In genomic region chr3:51341268-51342081, GRCm38 (mm10) we compare ENCODE assay signal across 8 mouse cellular contexts. TPM values are rescaled to one million over a fixed set of nuclear protein-coding genes. Genes with fewer than 3 reads are reported as not detected.
A peak's percentile ranks its signal among the peaks of the same experiment; 100 is the strongest.
DNase-seq lines count a peak whose midpoint lies in the region; ATAC-seq and TF ChIP-seq lines count a peak whose summit lies in the region.

No protein-coding gene starts in this region.

- peak overlapping the region; percentile 97 for H3K27ac ChIP-seq in MEL (ENCODE audit: control insufficient read depth, low read depth, low read length)
- H3K27ac ChIP-seq in cerebellum, adult 2 months (ENCODE audit: insufficient read depth, low read length): peak overlapping the region; percentile 74
- peak overlapping the region; percentile 99 for H3K27ac ChIP-seq in lung, postnatal 0 days (ENCODE audit: low read length)

- H3K4me1 ChIP-seq in MEL (ENCODE audit: control insufficient read depth in 1 of 2, insufficient read depth in 2 of 2, low read length in 2 of 2): peaks cover 8 to 14% of the 10 kb centered on the region in 2 experiments
- no peaks in the 10 kb centered on the region; the same call in 1 of the 2 replicates for H3K4me1 ChIP-seq in cerebellum, adult 2 months (ENCODE audit: control insufficient read depth, insufficient read depth, low read length)
- no peaks in the 10 kb centered on the region for H3K4me1 ChIP-seq in lung, postnatal 0 days (ENCODE audit: insufficient read depth, low read depth, low read length)

- H3K27me3 ChIP-seq in MEL (ENCODE audit: control insufficient read depth in 1 of 2, insufficient read depth in 2 of 2, low read length in 2 of 2): no peaks in the 10 kb centered on the region
- no peaks in the 10 kb centered on the region for H3K27me3 ChIP-seq in cerebellum, adult 2 months (ENCODE audit: control insufficient read depth, insufficient read depth, low read length)
- H3K27me3 ChIP-seq in lung, postnatal 0 days (replicated peaks; ENCODE audit: insufficient read depth, low read length): no peaks in the 10 kb centered on the region

- peak overlapping the region; percentile 95 for H3K9ac ChIP-seq in MEL (ENCODE audit: control insufficient read depth, low read depth, low read length, poor library complexity, severe bottlenecking)
- H3K9ac ChIP-seq in lung, postnatal 0 days (replicated peaks; ENCODE audit: low read depth): peak overlapping the region; percentile 88

- no peak for TF ChIP-seq CTCF in MEL (IDR thresholded peaks at IDR 0.05 in 2 of 3, conservative IDR thresholded peaks at IDR 0.05 in 1 of 3; ENCODE audit: control insufficient read depth in 1 of 3, insufficient read depth in 1 of 3, low read depth in 2 of 3, low read length in 3 of 3, poor library complexity in 1 of 3, severe bottlenecking in 1 of 3)
- TF ChIP-seq CTCF in cerebellum, adult 2 months (IDR thresholded peaks at IDR 0.05; ENCODE audit: borderline replicate concordance, insufficient read depth, low read depth, low read length): no peak
- no peak for TF ChIP-seq CTCF in lung, postnatal 0 days (IDR thresholded peaks at IDR 0.05)

- WGBS in cerebellum, adult 2 months: 1% methylated on average over 82 of the region's 86 CpGs
- WGBS in lung, postnatal 0 days: under 1% methylated on average over 62 of the region's 86 CpGs

- H3K9me3 ChIP-seq in MEL (replicated peaks; ENCODE audit: insufficient read depth, low read length): no peaks in the 10 kb centered on the region
- no peaks in the 10 kb centered on the region for H3K9me3 ChIP-seq in lung, postnatal 0 days (ENCODE audit: low read length)

- TF ChIP-seq EP300 in MEL (IDR thresholded peaks at IDR 0.05; ENCODE audit: low read depth in 1 of 2, low read length in 2 of 2): peak in 1 of 2 experiments; percentile 15; a peak in 1 of 4 replicates
- no peak for TF ChIP-seq EP300 in lung, postnatal 0 days (IDR thresholded peaks at IDR 0.05)

- peak; percentile 54 to 76; a peak in 3 of 4 replicates for TF ChIP-seq POLR2A in MEL (IDR thresholded peaks at IDR 0.05; ENCODE audit: control insufficient read depth in 1 of 2, insufficient read depth in 1 of 2, low read depth in 1 of 2, low read length in 2 of 2, poor library complexity in 1 of 2)
- no peak for TF ChIP-seq POLR2A in cerebellum, adult 2 months (IDR thresholded peaks at IDR 0.05; ENCODE audit: borderline replicate concordance, insufficient read depth, low read length)

- peaks cover 0 to 16% of the 10 kb centered on the region in 2 experiments; a peak in 2 of 4 replicates for H3K36me3 ChIP-seq in MEL (ENCODE audit: control insufficient read depth in 1 of 2, insufficient read depth in 2 of 2, low read length in 2 of 2)
- no peaks in the 10 kb centered on the region for H3K36me3 ChIP-seq in lung, postnatal 0 days (ENCODE audit: insufficient read depth, low read length)

- peaks cover 42% of the 10 kb centered on the region for H3K79me2 ChIP-seq in MEL (ENCODE audit: control insufficient read depth, insufficient read depth, low read length, poor library complexity)

- no peak for TF ChIP-seq RAD21 in MEL (IDR thresholded peaks at IDR 0.05; ENCODE audit: low read depth, low read length)

- DNase-seq in MEL (ENCODE audit: low read depth, low spot score): peak; percentile 87
- DNase-seq in cerebellum, adult 2 months: peak; percentile 86 to 88
- DNase-seq in forelimb bud, embryonic 11.5 days (ENCODE audit: low read depth, low spot score): peak; percentile 70
- DNase-seq in layer of hippocampus, postnatal 10 days (ENCODE audit: low spot score in 2 of 2): peak; percentile 74 to 83
- DNase-seq in lung, postnatal 0 days (ENCODE audit: low spot score): peak; percentile 93
- peak; percentile 74 for DNase-seq in ovary, postnatal 14 days (ENCODE audit: low spot score)
- peak; percentile 56 to 60 for DNase-seq in thymus, postnatal 10 days (ENCODE audit: low spot score in 2 of 2)

- peak overlapping the region; percentile 96 for H3K4me2 ChIP-seq in lung, postnatal 0 days (replicated peaks; ENCODE audit: low read depth, low read length)

- peak overlapping the region; percentile 87 to 93 for H3K4me3 ChIP-seq in MEL (ENCODE audit: control insufficient read depth in 1 of 2, insufficient read depth in 1 of 2, low read depth in 2 of 2, low read length in 2 of 2)
- H3K4me3 ChIP-seq in cerebellum, adult 2 months (replicated peaks; ENCODE audit: insufficient read depth, low read depth, low read length): peak overlapping the region; percentile 95
- peak overlapping the region; percentile 99 for H3K4me3 ChIP-seq in lung, postnatal 0 days (ENCODE audit: low read depth, low read length)

- peak; percentile 37 to 54 for ATAC-seq in hematopoietic stem cell, adult 5-6 weeks (replicated peaks in 1 of 2; ENCODE audit: insufficient read depth in 1 of 2, low FRiP score in 2 of 2, low TSS enrichment in 1 of 2, low read depth in 1 of 2, poor library complexity in 2 of 2, severe bottlenecking in 2 of 2)
- ATAC-seq in lung, postnatal 0 days: peak; percentile 87

TF ChIP-seq in MEL, 35 proteins besides CTCF, POLR2A, EP300 and RAD21:
- TF ChIP-seq USF1 (IDR thresholded peaks at IDR 0.05; ENCODE audit: low read depth, low read length) (0 out of 2 replicates have a peak, but pooled peaks have one; percentile 18), BHLHE40 (IDR thresholded peaks at IDR 0.05; ENCODE audit: borderline replicate concordance, low read depth, low read length) (no peak; the same call in 1 of the 2 replicates), SIN3A (IDR thresholded peaks at IDR 0.05; ENCODE audit: low read length) (peak; percentile 53), UBTF (IDR thresholded peaks at IDR 0.05; ENCODE audit: borderline replicate concordance, insufficient read depth, low read depth, low read length) (peak; percentile 75; the same call in 1 of the 2 replicates), NELFE (IDR thresholded peaks at IDR 0.05; ENCODE audit: low read depth, low read length) (peak; percentile 75), MYB (IDR thresholded peaks at IDR 0.05; ENCODE audit: low read depth, low read length) (peak; percentile 84), E2F4 (IDR thresholded peaks at IDR 0.05; ENCODE audit: borderline replicate concordance, low read depth, low read length) (no peak), ETS1 (IDR thresholded peaks at IDR 0.05; ENCODE audit: low read depth, low read length) (0 out of 2 replicates have a peak, but pooled peaks have one; percentile 12), MAZ (IDR thresholded peaks at IDR 0.05; ENCODE audit: low read depth, low read length) (0 out of 2 replicates have a peak, but pooled peaks have one; percentile 16), POLR2AphosphoS5 (IDR thresholded peaks at IDR 0.05; ENCODE audit: borderline replicate concordance, low read depth, low read length) (no peak), TBP (IDR thresholded peaks at IDR 0.05; ENCODE audit: low read depth, low read length) (peak; percentile 46; the same call in 1 of the 2 replicates), NRF1 (IDR thresholded peaks at IDR 0.05; ENCODE audit: insufficient read depth, low read depth, low read length, poor library complexity, severe bottlenecking) (peak; percentile 59; the same call in 1 of the 2 replicates), MXI1 (IDR thresholded peaks at IDR 0.05; ENCODE audit: low read depth, low read length) (peak; percentile 95), SMC3 (IDR thresholded peaks at IDR 0.05; ENCODE audit: low read depth, low read length) (0 out of 2 replicates have a peak, but pooled peaks have one; percentile 8), MEF2A (IDR thresholded peaks at IDR 0.05; ENCODE audit: extremely low read depth, insufficient replicate concordance, low read depth, low read length, poor library complexity, severe bottlenecking) (no peak), ZMIZ1 (IDR thresholded peaks at IDR 0.05; ENCODE audit: low read depth, low read length) (peak; percentile 55; the same call in 1 of the 2 replicates), MAX (IDR thresholded peaks at IDR 0.05; ENCODE audit: low read length) (peak; percentile 76), POLR2AphosphoS2 (IDR thresholded peaks at IDR 0.05; ENCODE audit: low read length) (peak; percentile 54; the same call in 1 of the 2 replicates)

RNA-seq across cellular contexts. Expression of gene Elf2, which starts 1.0 kb away (rescaled TPM):
- total RNA-seq in MEL (2012; rRNA removed): 46.5 and 50.2 TPM in 2 replicates
- 10 to 100 TPM; 38.0 to 53.3 TPM for polyA plus RNA-seq in MEL (2012; ENCODE audit: insufficient read depth in 1 of 2, insufficient read length in 2 of 2, low read depth in 1 of 2, low replicate concordance in 2 of 2, missing spikeins in 1 of 2)
- 38.8 and 39.1 TPM in 2 replicates for polyA plus RNA-seq in cerebellum, adult 2 months (2012; rRNA removed)
- 173 and 205 TPM in 2 replicates for total RNA-seq in hematopoietic stem cell, adult 5-6 weeks (2017)
- 10 to 100 TPM; 37.4 to 40.1 TPM for total RNA-seq in layer of hippocampus, postnatal 10 days (2021)
- 55.8 and 62.6 TPM in 2 replicates for polyA plus RNA-seq in lung, postnatal 0 days (2015; fragmentation: Nextera tagmentation; extraction: Ambion mirVana)

RNA-seq across cellular contexts. Expression of gene Mgarp, which starts 55.1 kb away (rescaled TPM):
- total RNA-seq in MEL (2012; rRNA removed): 0.65 and 2.0 TPM in 2 replicates
- 1 to 10 TPM in 1 of 2 experiments, not detected in 1; 5.2 TPM for polyA plus RNA-seq in MEL (2012; ENCODE audit: insufficient read depth in 1 of 2, insufficient read length in 2 of 2, low read depth in 1 of 2, low replicate concordance in 2 of 2, missing spikeins in 1 of 2)
- polyA plus RNA-seq in cerebellum, adult 2 months (2012; rRNA removed): 1.6 and 2.0 TPM in 2 replicates
- not detected in 2 replicates for total RNA-seq in hematopoietic stem cell, adult 5-6 weeks (2017)
- not detected for total RNA-seq in layer of hippocampus, postnatal 10 days (2021)
- polyA plus RNA-seq in lung, postnatal 0 days (2015; fragmentation: Nextera tagmentation; extraction: Ambion mirVana): not detected in 2 replicates

Comparison
In these comparisons a context has a peak if more than half of its experiments do, and no peak if none do; other contexts are left out.
1. Peak in every context shown above with its lines: DNase-seq, ATAC-seq, H3K4me3 ChIP-seq and H3K27ac ChIP-seq.